Mouse (Mus musculus): ENCODE measurements around the gene Sidt2. TPM values are rescaled to one million over a fixed set of nuclear protein-coding genes. Genes with fewer than 3 reads are reported as not detected.

The Sidt2 gene
- polyA plus RNA-seq (2015; fragmentation: Nextera tagmentation; extraction: Ambion mirVana): 58.0 and 64.2 TPM in 2 replicates

- peak; percentile 90 for DNase-seq (ENCODE audit: low spot score)
These were observed at the start of gene Sidt2 for GRCm38 (mm10) chr9:45955107-45955963. Sidt2 (minus strand) TSS chr9:45955258.

GRCm38 (mm10) chr9:46004529-46004928 is 49.5 kb upstream of the Sidt2 start:
- no peak for DNase-seq (ENCODE audit: low spot score)

GRCm38 (mm10) chr9:46003729-46004128 is 48.7 kb upstream of the Sidt2 start:
- peak; percentile 72 for DNase-seq (ENCODE audit: low spot score)

GRCm38 (mm10) chr9:45999009-45999408 is 44.0 kb upstream of the Sidt2 start:
- no peak for DNase-seq (ENCODE audit: low spot score)

GRCm38 (mm10) chr9:45985229-45985567 is 30.1 kb upstream of the Sidt2 start:
- DNase-seq (ENCODE audit: low spot score): peak; percentile 4

- DNase-seq (ENCODE audit: low spot score): peak; percentile 91
These were observed 29.6 kb upstream of the Sidt2 start for GRCm38 (mm10) chr9:45984409-45985228.

GRCm38 (mm10) chr9:45983676-45984408 is 28.8 kb upstream of the Sidt2 start:
- no peak for DNase-seq (ENCODE audit: low spot score)

GRCm38 (mm10) chr9:45981331-45981730 is 26.3 kb upstream of the Sidt2 start:
- peak; percentile 22 for DNase-seq (ENCODE audit: low spot score)

GRCm38 (mm10) chr9:45980611-45981010 is 25.6 kb upstream of the Sidt2 start:
- DNase-seq (ENCODE audit: low spot score): no peak

- no peak for DNase-seq (ENCODE audit: low spot score)
These were observed 24.7 kb upstream of the Sidt2 start for GRCm38 (mm10) chr9:45979778-45980177.

- peak; percentile 34 for DNase-seq (ENCODE audit: low spot score)
These were observed 21.8 kb upstream of the Sidt2 start for GRCm38 (mm10) chr9:45976884-45977283.

GRCm38 (mm10) chr9:45963577-45963976 is 8.5 kb upstream of the Sidt2 start:
- DNase-seq (ENCODE audit: low spot score): no peak

- no peak for DNase-seq (ENCODE audit: low spot score)
These were observed 6.8 kb upstream of the Sidt2 start for GRCm38 (mm10) chr9:45961855-45962254.

- no peak for DNase-seq (ENCODE audit: low spot score)
These were observed 4.6 kb upstream of the Sidt2 start for GRCm38 (mm10) chr9:45959661-45960060.

- no peak for DNase-seq (ENCODE audit: low spot score)
These were observed 3.8 kb upstream of the Sidt2 start for GRCm38 (mm10) chr9:45958851-45959250.

- no peak for DNase-seq (ENCODE audit: low spot score)
These were observed 3.1 kb upstream of the Sidt2 start for GRCm38 (mm10) chr9:45958023-45958670.

GRCm38 (mm10) chr9:45954294-45955106 is 558 bp downstream of the Sidt2 start:
- DNase-seq (ENCODE audit: low spot score): peak; percentile 50

- no peak for DNase-seq (ENCODE audit: low spot score)
These were observed 1.4 kb downstream of the Sidt2 start for GRCm38 (mm10) chr9:45953511-45954293.

GRCm38 (mm10) chr9:45952890-45953289 is 2.2 kb downstream of the Sidt2 start:
- DNase-seq (ENCODE audit: low spot score): no peak
